Mouse (Mus musculus) spleen, adult 18-20 months (tissue): ENCODE measurements around the gene Myo1h.
A peak's percentile ranks its signal among the peaks of the same experiment; 100 is the strongest.

Experiments used
- DNase-seq, 2 experiments: peaks; one replicate each; pipeline ENCODE4 v3.0.0; 2022; ENCODE audit warnings: mixed read lengths in 2 of 2

The Myo1h gene

DNA sequence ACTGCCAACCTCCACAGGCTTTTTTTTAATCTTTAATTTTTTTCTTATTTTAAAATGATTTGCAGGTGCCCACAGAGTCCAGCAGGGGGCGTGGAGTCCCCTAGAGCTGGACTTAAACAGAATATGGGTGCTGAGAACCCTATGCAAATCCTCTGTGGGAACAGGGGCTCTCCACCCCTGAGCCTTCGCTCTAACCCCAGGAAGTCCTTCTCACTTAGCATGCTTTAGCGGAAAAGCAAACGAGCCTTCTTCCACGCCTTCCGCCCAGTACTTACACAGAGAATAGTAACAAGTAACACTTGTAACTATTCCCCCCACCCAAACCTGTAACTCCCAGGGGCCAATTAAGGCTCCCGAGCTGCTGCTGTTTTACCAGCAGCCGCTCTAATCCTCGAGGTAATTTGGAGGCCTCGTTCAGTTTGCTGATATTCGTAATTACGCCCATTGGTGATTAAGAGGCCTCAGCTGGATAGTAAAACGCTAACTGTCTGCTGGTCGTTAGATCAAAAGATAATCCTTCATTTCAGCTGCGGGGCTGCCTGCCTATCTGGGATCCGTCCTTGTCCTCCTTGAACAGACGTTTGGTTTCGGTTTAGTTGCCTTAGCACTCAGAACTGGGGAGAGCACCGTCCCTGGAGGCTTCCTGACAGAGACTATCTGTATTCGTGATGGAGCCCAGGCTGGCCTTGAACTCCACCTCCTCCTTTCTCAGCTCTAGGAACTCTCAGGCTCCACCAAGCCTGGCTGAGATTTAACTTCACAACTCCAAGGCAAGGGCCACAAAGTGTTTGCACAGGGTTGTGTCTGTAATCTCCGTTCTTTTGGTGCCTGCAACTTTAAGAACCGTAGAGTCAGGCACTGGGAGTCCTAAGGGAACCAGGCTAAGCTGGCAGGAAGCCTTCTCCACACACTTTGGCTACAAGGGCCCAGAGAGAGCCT lies 8.0 kb downstream of the Myo1h start:
- DNase-seq: no peak

DNA sequence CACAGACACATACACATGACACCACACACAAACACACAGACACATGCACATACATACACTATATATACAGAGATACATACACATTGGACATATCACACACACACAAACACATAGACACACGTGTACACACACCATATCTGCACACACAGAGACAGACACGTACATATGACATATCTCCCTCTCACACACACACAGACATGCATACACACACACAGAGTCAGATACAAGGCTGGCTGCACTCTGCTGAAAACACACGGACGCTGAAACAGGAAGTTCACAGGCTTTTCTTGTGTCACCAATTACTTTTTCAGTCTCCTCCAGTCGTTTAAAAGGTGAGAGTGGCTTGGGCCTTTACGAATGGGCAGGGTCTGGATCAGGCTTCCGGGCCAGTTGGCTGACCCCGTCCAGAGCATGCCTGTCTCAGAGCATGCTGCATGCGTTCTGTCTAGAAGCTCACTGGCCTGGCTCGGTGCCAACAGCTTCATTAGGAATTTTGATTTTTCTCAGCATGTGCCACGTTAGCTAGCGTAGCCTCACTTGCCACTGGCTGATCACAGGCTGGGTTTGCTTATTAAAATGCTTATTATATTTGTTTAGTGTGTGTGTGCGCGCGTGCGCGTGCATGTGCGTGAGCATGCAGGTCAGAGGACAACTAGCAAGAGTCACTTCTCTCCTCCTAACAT lies 9.4 kb downstream of the Myo1h start:
- DNase-seq: no peak

DNA sequence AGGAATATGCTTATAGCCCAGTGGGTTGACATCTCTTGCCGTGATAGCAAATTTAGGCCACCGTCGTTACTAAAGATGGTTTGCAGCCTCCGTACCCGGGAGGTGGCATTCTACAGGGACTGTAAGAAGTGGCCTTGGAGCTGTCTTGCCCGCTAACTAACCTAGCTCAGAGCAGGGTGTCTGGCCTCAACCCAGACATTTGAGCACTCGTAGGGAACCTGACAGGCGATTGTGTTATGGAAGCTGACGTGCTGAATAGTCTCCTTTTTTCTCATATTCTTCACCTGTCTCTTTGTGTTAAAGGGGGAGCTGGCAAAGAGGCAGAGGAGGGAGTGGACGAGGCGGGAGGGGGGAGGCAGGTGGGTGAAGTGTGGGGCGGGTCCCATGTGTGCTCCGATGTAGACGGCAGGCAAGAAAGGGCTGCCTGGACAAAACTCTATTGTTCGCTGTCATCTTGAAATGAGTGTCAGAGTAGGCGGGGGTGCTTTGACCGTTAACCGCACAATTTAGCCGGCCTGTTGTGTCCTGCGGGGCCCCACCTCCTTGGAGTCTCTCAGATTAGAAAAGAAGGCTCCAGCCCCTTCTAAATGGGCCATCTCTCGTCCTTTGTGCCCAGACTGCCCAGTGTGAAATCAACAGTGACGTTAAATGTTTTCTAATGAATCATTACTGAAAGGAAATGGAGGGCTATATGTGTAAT lies 10.3 kb downstream of the Myo1h start:
- no peak for DNase-seq

DNA sequence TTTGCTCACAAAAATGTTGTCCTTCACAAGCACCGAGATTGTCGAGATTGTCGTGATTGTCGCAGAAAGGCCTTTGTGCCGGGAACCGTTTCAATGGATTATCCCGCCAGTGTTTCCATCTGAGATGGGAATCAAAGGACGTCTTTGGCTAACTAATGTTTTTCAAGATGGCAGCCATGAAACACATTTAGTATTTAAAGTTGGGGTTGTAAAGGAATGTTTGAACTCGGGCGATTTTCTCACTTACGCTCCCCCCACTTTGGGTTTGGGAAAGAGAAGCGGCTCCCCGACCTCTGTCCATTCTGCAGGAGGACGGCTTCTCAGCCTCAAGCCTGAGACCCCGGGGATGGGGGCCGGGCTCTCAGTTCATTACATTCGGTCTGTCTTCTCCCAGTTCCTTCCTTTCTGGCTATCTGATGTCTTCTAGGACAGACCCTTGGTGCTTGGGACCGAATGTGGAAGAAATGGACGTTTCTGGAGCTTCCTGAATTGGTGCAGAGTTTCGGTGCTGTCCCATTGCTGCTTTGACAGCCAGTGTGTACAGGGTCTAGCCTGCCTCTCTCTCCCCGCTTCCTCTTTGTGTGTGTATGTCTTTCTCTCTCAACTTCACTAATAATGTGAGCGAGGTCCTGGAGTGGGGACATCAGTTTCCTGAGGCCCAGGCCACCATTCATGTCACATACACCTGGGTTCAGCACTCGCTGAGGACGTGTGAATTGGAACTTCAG lies 11.1 kb downstream of the Myo1h start:
- DNase-seq: no peak

DNA sequence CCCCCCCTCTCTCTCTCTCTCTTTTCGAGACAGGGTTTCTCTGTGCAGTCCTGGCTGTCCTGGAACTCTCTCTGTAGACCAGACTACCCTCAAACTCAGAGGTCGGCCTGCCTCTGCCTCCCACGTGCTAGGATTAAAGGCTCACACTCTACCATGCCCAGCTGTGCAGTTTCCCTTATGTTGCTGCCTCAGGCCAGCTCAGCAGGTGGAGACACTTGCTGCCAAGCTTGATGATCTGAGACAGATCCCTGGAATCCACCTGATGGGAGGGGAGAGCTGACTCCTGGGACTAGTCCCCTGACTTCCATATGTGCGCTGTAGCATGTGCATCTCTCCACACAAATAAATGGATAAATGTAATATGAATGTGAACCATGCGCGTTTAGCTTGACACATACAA lies 14.2 kb downstream of the Myo1h start:
- DNase-seq: no peak

DNA sequence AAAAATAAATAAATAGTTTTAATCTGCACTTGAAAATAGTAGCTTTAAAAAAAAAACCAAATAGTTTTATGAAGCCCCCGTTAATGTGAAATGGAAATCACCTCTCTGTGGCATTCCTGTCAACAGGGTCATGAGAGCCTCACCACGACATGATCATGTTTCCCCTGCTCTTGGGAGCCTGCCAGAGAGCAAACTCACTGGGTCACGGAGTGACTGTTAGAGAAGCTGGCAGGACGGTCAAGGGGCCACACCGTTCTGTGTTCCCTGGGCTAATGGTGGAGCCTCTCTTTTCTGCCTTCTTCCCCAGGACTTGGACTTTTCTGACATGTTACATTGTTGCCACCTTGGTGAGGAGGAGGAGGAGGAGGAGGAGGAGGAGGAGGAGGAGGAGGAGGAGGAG lies 17.5 kb downstream of the Myo1h start:
- DNase-seq: no peak

DNA sequence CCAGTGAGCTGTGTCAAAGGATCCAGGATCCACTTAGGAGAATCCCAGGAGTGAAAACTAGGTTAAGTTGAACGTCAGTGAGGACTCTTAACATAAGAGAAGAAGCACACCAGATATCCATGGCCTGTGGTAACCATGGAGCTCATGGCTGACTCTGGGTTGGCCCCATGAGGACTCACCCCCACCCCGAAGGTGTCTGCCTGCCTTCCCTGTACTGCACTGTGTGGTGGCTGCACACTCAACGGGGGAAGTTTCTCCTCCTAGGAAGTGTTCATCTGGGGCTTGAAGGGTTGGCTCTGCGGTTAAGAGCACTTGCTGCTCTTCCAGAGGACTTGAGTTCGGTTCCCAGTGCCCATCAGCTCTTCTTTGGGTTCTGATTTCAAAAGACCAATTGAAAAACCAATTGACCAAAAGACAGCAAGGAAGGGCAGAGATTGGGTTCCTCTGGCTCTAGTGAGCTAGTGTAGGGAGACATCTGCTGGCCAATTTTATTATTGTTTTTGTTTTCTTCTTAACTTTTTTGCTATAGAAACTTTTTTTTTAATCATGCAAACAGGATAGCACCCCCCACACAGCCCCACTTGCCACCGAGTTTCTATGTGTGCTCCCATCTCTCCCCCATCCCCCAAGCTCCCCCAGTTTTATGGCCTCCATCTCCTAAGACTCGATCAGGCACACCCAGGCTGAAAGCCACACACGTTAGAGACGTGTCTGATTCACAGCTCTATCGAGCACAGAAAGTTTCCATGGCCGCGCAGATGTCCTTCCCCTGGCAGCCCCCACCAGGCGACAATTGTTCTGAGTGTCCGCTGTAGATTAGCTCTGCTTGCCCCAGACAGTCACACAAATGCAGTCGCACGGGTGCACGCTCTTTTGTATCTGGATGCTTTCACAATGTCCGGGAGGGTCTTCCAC lies 20.1 kb downstream of the Myo1h start:
- no peak for DNase-seq

DNA sequence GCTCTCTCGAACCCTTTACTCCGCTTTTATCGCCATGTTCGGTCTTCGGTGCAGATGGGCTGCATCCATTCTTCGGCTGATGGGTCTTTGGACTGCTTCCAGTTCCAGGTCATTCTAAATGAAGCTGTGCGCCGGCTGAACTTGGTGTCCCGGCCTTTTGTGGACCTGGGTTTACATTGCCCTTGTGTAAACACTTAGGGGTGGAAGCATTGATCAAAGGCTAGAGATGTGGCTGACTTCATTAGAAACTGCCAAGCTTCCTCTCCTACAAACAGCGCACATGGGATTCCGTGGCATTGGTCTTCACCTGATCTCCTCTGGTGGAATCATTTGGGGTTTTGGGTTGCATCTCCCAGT lies 20.7 kb downstream of the Myo1h start:
- DNase-seq: no peak

DNA sequence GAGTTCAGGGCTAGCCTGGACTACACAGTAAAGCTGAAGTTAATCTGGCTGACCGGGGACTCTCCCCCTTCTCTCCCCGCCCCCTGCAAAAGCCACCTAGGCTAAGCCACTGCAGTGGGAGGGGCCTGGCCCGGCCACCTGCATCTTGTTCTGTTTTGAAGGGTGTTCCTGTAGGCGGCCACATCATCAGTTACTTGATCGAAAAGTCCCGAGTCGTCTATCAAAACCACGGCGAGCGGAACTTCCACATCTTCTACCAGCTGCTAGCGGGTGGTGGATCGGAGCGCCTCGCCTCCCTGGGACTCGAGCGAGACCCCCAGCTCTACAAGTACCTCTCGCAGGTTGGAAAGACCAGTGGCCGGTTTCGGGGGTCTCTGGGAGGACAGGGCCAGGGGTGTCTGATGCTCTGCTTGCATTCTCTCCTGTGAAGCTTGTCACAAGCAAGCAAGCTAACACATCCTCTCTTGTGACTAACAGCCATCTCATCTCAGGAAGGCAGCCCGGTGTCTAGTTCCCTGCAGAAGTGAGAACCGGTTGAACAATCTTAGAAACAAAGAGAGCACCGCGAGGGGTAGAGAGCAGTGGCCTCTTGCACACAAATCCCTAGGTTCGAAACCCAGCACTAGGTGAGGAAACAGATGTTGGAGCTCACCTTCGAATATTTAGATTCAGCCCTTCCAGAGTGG lies 34.3 kb downstream of the Myo1h start:
- DNase-seq: peak; percentile 67 to 72

DNA sequence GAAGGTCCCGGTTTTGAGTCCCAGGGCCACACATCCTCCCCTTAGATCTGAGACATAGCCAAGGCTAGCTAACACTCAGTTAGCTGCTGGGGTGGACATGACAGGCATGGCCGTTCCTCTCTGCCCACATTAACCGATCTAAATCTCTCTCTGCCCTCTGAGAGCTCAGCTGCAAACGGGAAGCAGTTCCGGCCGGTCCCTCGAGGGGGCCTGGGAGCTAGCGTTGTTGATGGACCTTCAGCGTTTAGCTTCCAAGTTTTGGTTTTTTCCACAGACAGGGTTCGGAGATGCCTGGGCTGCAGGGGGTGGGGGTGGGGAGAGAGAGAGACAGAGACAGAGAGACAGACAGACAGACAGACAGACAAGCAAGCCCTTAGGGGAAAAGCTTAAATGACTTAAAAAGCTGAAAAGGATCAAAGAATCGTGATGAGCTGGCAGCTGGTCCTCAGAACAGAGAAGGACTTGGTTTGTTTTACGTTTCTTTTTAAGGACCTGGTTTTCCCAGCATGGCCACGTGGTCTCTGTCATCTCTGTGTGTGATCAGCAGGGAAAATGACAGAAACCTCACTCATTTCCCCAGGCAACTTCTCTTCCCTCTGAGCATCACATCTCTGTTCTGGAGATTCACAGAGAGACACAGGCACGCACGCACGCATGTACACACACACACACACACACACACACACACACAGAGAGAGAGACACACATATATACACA lies 35.0 kb downstream of the Myo1h start:
- peak; percentile 31 to 65 for DNase-seq

DNA sequence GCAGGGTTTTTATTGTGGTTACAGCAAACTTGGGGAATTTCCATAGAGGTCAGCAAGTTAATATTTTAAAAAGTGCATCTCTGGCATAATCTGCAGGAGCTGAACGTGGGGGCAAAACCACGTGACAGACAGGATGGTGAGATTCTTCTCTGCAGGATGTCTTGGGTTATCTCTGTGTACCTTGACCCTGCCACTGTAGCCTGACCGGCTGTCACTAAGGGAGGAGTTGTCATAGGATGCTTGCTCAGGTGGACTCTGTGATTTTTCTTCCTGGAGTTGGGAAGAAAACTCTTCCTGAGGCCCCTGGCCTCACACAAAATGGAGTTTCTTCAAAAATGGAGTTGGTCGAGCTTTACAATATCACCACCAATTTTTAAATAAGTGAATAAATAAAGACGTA lies 54.0 kb downstream of the Myo1h start:
- DNase-seq: no peak

DNA sequence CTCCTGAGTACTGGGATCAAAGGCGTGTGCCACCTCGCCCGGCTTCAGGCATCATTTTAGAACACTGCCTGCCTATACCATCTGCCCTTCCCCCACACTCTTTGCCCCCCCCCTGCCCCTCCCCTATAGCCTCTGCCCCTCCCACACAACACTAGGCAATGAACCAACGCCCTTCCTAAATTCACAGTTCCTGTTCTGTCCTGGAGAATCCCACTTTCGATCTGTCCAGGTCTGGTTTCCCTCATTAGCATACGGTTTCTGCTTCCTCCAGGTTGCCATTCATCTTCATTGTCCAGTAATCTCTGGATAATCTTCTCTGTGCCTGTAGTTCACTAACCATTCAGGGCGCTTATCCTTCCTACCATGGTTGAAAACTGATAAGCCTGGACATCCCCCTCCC lies 54.6 kb downstream of the Myo1h start:
- no peak for DNase-seq

DNA sequence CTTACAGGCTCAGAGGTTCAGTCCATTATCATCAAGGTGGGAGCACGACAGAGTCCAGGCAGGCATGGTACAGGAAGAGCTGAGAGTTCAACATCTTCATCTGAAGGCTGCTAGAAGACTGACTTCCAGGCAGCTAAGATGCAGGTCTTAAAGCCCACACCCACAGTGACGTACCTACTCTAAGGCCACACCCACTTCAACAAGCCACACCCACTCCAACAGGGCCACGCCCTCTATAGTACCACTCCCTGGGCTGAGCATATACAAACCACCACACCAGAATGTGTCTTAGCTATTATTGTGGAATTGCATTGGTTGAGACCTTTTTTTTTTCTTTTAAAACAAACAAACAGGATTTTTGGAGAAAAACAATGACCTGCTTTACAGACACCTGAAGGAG lies 56.6 kb downstream of the Myo1h start:
- no peak for DNase-seq

DNA sequence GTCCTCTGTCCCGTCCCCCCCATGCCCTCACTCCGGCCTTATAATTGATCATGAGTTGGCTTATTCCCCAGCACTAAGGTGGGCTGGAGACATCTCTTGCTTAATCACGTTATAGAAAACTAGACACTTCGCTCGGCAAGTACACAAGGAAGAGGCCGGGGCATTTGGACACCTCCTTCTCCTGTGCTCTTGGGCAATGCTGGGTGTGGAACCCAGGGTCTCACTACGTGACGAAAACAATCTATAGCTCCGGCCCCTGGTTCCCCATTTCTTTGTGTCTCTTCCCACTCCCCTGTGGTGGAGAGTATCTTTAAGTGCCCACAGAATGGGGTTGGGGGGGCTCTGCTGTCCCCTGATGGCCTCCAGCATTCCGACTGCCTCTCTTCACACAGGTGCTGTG lies 58.0 kb downstream of the Myo1h start:
- no peak for DNase-seq

DNA sequence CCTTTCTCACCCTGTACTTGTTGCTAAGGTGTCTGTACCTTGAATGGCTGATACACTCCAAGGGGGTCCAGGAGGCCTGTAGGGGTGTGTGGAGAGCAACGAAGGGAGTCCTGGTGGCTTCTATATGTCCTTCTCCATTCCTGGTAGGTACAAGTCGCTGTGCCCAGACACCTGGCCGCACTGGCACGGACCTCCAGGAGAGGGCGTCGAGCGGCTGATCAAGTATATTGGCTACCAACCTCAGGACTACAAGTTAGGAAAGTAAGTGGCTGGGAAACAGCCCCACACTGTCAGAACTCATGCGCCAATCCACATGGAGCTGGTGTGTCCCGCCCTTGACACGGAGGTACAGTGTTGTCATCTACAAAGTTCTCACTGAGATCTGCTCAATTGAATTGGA lies 62.5 kb downstream of the Myo1h start:
- DNase-seq: no peak

DNA sequence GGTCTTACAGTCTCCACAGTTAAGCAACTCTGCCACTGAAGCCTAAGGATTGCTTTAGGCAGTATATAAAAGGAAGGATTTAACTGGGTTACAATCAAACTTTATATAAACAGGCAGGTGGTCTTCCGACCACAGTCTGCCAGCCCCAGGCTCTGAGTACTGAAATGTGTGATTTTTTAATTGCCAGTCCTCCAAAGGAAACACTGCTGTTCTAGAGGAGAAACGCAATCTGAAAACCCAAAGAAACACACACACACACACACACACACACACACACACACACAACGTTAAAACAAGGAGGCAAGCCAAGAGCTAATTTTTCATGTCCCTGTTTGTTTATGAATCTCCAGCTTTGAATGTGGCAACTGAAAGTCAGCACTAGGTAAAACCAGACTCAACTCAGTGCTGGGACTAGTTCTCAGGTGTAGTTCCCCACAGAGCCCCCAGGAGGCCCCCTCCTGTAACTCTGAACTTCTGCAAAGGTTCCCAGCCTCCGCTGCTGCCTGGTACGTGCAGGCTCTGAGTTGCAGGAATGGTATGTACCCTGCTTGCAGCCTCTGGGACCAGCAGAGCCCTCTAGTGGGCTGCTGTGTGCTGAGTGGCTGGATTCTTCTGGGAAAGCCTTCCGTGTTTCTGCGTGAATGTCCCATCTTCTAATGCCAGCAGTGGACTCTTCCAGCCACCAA lies 67.4 kb downstream of the Myo1h start:
- DNase-seq: peak; percentile 40 to 60

DNA sequence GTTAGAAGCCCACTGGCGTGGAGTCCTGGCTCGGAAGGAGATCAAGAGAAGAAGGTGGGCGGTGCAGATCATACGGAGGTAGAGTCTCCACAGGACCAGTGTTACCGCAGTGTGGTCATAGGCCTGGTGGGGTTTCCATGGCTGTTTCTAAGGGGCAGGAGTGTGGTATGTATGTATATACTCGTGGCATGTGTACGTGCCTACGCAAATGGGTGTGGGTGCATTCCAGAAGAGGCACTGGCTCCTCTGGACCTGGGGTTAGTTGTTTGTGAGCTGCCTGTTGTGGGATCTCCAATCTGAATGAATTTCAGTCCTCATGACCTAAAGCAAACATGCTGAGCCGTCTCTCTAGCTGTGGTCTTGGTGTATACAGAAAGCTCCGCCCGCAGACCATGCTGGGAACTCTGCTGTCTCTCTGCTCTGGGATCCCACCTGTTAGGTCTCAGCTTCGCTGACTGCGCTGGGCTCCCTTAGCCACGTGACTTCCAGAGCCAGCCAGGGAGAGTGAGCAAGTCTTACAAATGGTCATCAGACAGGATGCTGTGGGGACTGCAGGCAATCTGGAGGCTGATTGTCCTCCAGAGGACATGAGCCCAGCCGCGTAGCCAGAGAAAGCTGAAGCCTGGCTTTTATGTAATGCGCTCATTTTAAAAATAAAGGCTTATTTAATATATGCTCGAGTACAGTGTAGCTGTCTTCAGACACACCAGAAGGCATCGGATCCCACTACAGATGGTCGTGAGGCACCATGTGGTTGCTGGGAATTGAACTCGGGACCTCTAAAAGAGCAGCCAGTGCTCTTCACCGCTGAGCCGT lies 68.2 kb downstream of the Myo1h start:
- DNase-seq: no peak

DNA sequence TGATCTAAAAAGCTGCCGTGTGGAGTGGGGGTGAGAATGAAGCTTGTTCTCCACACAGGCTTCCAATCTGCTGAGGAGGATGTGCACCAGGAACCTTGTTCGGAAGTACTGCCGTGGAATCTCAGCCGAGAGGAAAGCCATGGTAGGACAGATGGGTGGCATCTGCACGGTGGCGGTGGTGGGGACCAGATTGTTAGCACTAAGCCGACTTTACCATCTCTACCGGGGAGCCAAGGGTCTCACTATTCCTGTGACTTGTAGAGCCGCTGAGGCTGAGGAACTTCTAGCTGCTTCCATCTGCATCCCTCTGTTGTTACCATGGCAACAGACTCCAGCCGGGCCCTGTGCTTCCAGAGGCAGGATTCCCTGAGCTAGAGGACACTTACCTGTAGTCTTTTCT lies 69.9 kb downstream of the Myo1h start:
- no peak for DNase-seq

DNA sequence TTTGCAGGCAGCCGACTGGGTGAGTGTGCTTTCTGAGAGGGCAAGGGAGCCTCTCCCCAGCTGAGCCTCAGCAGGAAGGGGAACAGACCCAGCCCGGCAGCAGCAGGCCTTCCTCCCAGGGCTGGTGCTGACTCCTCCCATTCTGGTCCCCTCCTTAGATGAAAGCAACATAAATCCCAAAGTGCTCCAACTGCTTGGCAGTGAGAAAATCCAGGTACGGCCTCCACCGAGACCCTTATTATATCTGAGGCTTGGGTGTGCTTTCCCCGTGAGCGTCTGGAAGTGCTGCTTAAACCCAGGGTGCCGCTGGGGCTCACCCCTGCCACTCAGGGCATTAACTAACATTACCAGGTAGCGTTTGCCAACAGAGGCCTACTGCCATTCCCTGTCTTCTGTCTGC lies 70.6 kb downstream of the Myo1h start:
- DNase-seq: no peak
